Mouse (Mus musculus): ENCODE data around the gene Tent5a. TPM values are rescaled to one million over a fixed set of nuclear protein-coding genes. Genes with fewer than 3 reads are reported as not detected.

The Tent5a gene
- polyA plus RNA-seq (2014; fragmentation: Nextera tagmentation; extraction: Ambion mirVana), result 1.9 and 2.4 TPM in 2 replicates

GRCm38 (mm10) chr9:85327242-85328211, at the start of gene Tent5a:
TSS of gene Tent5a (minus strand) at chr9:85327348.
- Histone ChIP-seq H3K4me3 (ENCODE audit: low read depth, low read length) (peak within 1 kb of the TSS; percentile 53), H3K27me3 (ENCODE audit: control insufficient read depth, insufficient read depth, low read length) (peaks cover 8% of the 10 kb centered on the region; the same call in 1 of the 2 replicates), H3K36me3 (ENCODE audit: control insufficient read depth, insufficient read depth, low read length) (no peaks in the 10 kb centered on the region), H3K9me3 (ENCODE audit: control insufficient read depth, low read length) (no peaks in the 10 kb centered on the region), H3K9ac (ENCODE audit: low read length) (peak within 1 kb of the TSS; percentile 47), H3K27ac (ENCODE audit: low read depth, low read length) (no peak within 1 kb of the TSS), H3K4me2 (ENCODE audit: low read depth, low read length, severe bottlenecking) (peak within 1 kb of the TSS; percentile 90), H3K4me1 (replicated peaks; ENCODE audit: control insufficient read depth, insufficient read depth, low read length) (peaks cover 3% of the 10 kb centered on the region; the same call in 1 of the 2 replicates)
- DNase-seq (ENCODE audit: low spot score) (peak; percentile 91), ATAC-seq (replicated peaks; ENCODE audit: low FRiP score) (peak; percentile 93)
- under 1% methylated on average over 72 of the region's 72 CpGs for WGBS

- Histone ChIP-seq H3K36me3 (ENCODE audit: control insufficient read depth, insufficient read depth, low read length) (no peaks in the 10 kb centered on the region), H3K9ac (ENCODE audit: low read length) (no peak overlapping the region), H3K4me2 (ENCODE audit: low read depth, low read length, severe bottlenecking) (no peak overlapping the region), H3K4me1 (replicated peaks; ENCODE audit: control insufficient read depth, insufficient read depth, low read length) (no peaks in the 10 kb centered on the region), H3K9me3 (ENCODE audit: control insufficient read depth, low read length) (no peaks in the 10 kb centered on the region), H3K4me3 (ENCODE audit: low read depth, low read length) (no peak overlapping the region), H3K27me3 (ENCODE audit: control insufficient read depth, insufficient read depth, low read length) (no peaks in the 10 kb centered on the region), H3K27ac (ENCODE audit: low read depth, low read length) (no peak overlapping the region)
- DNase-seq (ENCODE audit: low spot score) (no peak), ATAC-seq (replicated peaks; ENCODE audit: low FRiP score) (no peak)
- WGBS, result 86% methylated on average over 3 of the region's 3 CpGs
Measured at GRCm38 (mm10) chr9:85376643-85377307, 49.6 kb upstream of the Tent5a start.

GRCm38 (mm10) chr9:85375152-85375551, 48.0 kb upstream of the Tent5a start:
- no peak overlapping the region for H3K4me2 ChIP-seq (ENCODE audit: low read depth, low read length, severe bottlenecking)
- H3K4me3 ChIP-seq (ENCODE audit: low read depth, low read length), result no peak overlapping the region
- H3K4me1 ChIP-seq (replicated peaks; ENCODE audit: control insufficient read depth, insufficient read depth, low read length), result no peaks in the 10 kb centered on the region
- ATAC-seq (replicated peaks; ENCODE audit: low FRiP score) (no peak), DNase-seq (ENCODE audit: low spot score) (no peak)
- no peaks in the 10 kb centered on the region for H3K9me3 ChIP-seq (ENCODE audit: control insufficient read depth, low read length)
- H3K27me3 ChIP-seq (ENCODE audit: control insufficient read depth, insufficient read depth, low read length), result no peaks in the 10 kb centered on the region
- no peak overlapping the region for H3K27ac ChIP-seq (ENCODE audit: low read depth, low read length)
- no peaks in the 10 kb centered on the region for H3K36me3 ChIP-seq (ENCODE audit: control insufficient read depth, insufficient read depth, low read length)
- H3K9ac ChIP-seq (ENCODE audit: low read length), result no peak overlapping the region
- 88% methylated on average over 4 of the region's 4 CpGs for WGBS

- Histone ChIP-seq H3K27ac (ENCODE audit: low read depth, low read length) (no peak overlapping the region), H3K4me3 (ENCODE audit: low read depth, low read length) (no peak overlapping the region), H3K9me3 (ENCODE audit: control insufficient read depth, low read length) (no peaks in the 10 kb centered on the region), H3K9ac (ENCODE audit: low read length) (no peak overlapping the region), H3K36me3 (ENCODE audit: control insufficient read depth, insufficient read depth, low read length) (no peaks in the 10 kb centered on the region), H3K27me3 (ENCODE audit: control insufficient read depth, insufficient read depth, low read length) (no peaks in the 10 kb centered on the region), H3K4me1 (replicated peaks; ENCODE audit: control insufficient read depth, insufficient read depth, low read length) (no peaks in the 10 kb centered on the region), H3K4me2 (ENCODE audit: low read depth, low read length, severe bottlenecking) (no peak overlapping the region)
- WGBS, result 67% methylated on average over 1 of the region's 1 CpGs
- ATAC-seq (replicated peaks; ENCODE audit: low FRiP score) (no peak), DNase-seq (ENCODE audit: low spot score) (no peak)
Measured at GRCm38 (mm10) chr9:85372034-85372433, 44.9 kb upstream of the Tent5a start.

GRCm38 (mm10) chr9:85369512-85369911, 42.4 kb upstream of the Tent5a start:
- DNase-seq (ENCODE audit: low spot score), result no peak
- H3K4me1 ChIP-seq (replicated peaks; ENCODE audit: control insufficient read depth, insufficient read depth, low read length), result no peaks in the 10 kb centered on the region
- H3K36me3 ChIP-seq (ENCODE audit: control insufficient read depth, insufficient read depth, low read length), result no peaks in the 10 kb centered on the region
- H3K9ac ChIP-seq (ENCODE audit: low read length), result no peak overlapping the region
- WGBS, result 91% methylated on average over 5 of the region's 5 CpGs
- no peak for ATAC-seq (replicated peaks; ENCODE audit: low FRiP score)
- no peak overlapping the region for H3K4me3 ChIP-seq (ENCODE audit: low read depth, low read length)
- H3K4me2 ChIP-seq (ENCODE audit: low read depth, low read length, severe bottlenecking), result no peak overlapping the region
- H3K9me3 ChIP-seq (ENCODE audit: control insufficient read depth, low read length), result no peaks in the 10 kb centered on the region
- no peaks in the 10 kb centered on the region for H3K27me3 ChIP-seq (ENCODE audit: control insufficient read depth, insufficient read depth, low read length)
- no peak overlapping the region for H3K27ac ChIP-seq (ENCODE audit: low read depth, low read length)

GRCm38 (mm10) chr9:85357154-85357860, 30.2 kb upstream of the Tent5a start:
- H3K9ac ChIP-seq (ENCODE audit: low read length), result no peak overlapping the region
- DNase-seq (ENCODE audit: low spot score) (no peak), ATAC-seq (replicated peaks; ENCODE audit: low FRiP score) (no peak)
- H3K4me1 ChIP-seq (replicated peaks; ENCODE audit: control insufficient read depth, insufficient read depth, low read length), result no peaks in the 10 kb centered on the region
- no peaks in the 10 kb centered on the region for H3K27me3 ChIP-seq (ENCODE audit: control insufficient read depth, insufficient read depth, low read length)
- H3K4me2 ChIP-seq (ENCODE audit: low read depth, low read length, severe bottlenecking), result no peak overlapping the region
- no peaks in the 10 kb centered on the region for H3K36me3 ChIP-seq (ENCODE audit: control insufficient read depth, insufficient read depth, low read length)
- no peaks in the 10 kb centered on the region for H3K9me3 ChIP-seq (ENCODE audit: control insufficient read depth, low read length)
- H3K27ac ChIP-seq (ENCODE audit: low read depth, low read length), result no peak overlapping the region
- WGBS, result 88% methylated on average over 7 of the region's 7 CpGs
- no peak overlapping the region for H3K4me3 ChIP-seq (ENCODE audit: low read depth, low read length)

- WGBS, result 61% methylated on average over 5 of the region's 5 CpGs
- H3K9me3 ChIP-seq (ENCODE audit: control insufficient read depth, low read length), result no peaks in the 10 kb centered on the region
- H3K4me1 ChIP-seq (replicated peaks; ENCODE audit: control insufficient read depth, insufficient read depth, low read length), result no peaks in the 10 kb centered on the region
- H3K4me2 ChIP-seq (ENCODE audit: low read depth, low read length, severe bottlenecking), result no peak overlapping the region
- H3K27me3 ChIP-seq (ENCODE audit: control insufficient read depth, insufficient read depth, low read length), result no peaks in the 10 kb centered on the region
- H3K27ac ChIP-seq (ENCODE audit: low read depth, low read length), result no peak overlapping the region
- no peak overlapping the region for H3K9ac ChIP-seq (ENCODE audit: low read length)
- no peak for DNase-seq (ENCODE audit: low spot score)
- no peak overlapping the region for H3K4me3 ChIP-seq (ENCODE audit: low read depth, low read length)
- no peaks in the 10 kb centered on the region for H3K36me3 ChIP-seq (ENCODE audit: control insufficient read depth, insufficient read depth, low read length)
- no peak for ATAC-seq (replicated peaks; ENCODE audit: low FRiP score)
Measured at GRCm38 (mm10) chr9:85355559-85355958, 28.4 kb upstream of the Tent5a start.

- Histone ChIP-seq H3K36me3 (ENCODE audit: control insufficient read depth, insufficient read depth, low read length) (no peaks in the 10 kb centered on the region), H3K9ac (ENCODE audit: low read length) (no peak overlapping the region), H3K27ac (ENCODE audit: low read depth, low read length) (no peak overlapping the region), H3K9me3 (ENCODE audit: control insufficient read depth, low read length) (no peaks in the 10 kb centered on the region), H3K4me1 (replicated peaks; ENCODE audit: control insufficient read depth, insufficient read depth, low read length) (no peaks in the 10 kb centered on the region), H3K27me3 (ENCODE audit: control insufficient read depth, insufficient read depth, low read length) (no peaks in the 10 kb centered on the region), H3K4me2 (ENCODE audit: low read depth, low read length, severe bottlenecking) (no peak overlapping the region), H3K4me3 (ENCODE audit: low read depth, low read length) (no peak overlapping the region)
- ATAC-seq (replicated peaks; ENCODE audit: low FRiP score), result no peak
- 89% methylated on average over 10 of the region's 10 CpGs for WGBS
- no peak for DNase-seq (ENCODE audit: low spot score)
Measured at GRCm38 (mm10) chr9:85347823-85348523, 20.8 kb upstream of the Tent5a start.
